Mouse (Mus musculus) midbrain, postnatal 0 days (tissue): Measurements from ENCODE around the gene Lsg1. TPM values are rescaled to one million over a fixed set of nuclear protein-coding genes. Genes with fewer than 3 reads are reported as not detected.
A peak's percentile ranks its signal among the peaks of the same experiment; 100 is the strongest.

Source experiments
- ATAC-seq: fragments of 200-750 bp; cut with Nextera tagmentation; 2 replicates; pipeline ENCODE4 v1.8.0; 2017; ENCODE audit warnings: moderate number of reproducible peaks, mild to moderate bottlenecking, moderate TSS enrichment, moderate library complexity; ENCODE audit not compliant: low FRiP score
- DNase-seq: peaks from one replicate; pipeline ENCODE4 v3.0.0-alpha.2; 2015; ENCODE audit warnings: low spot score
- H3K27ac ChIP-seq: fragments of 300-500 bp; sonication (generic); 2 replicates; pipeline ENCODE4 v1.5.1; 2014; ENCODE audit warnings: low read depth, mild to moderate bottlenecking, low read length, mixed read lengths
- H3K27me3 ChIP-seq: fragments of 300-500 bp; sonication (generic); 2 replicates; pipeline ENCODE4 v1.6.1; 2014; ENCODE audit warnings: low read length, control low read depth, mixed read lengths; ENCODE audit not compliant: insufficient read depth
- H3K36me3 ChIP-seq: fragments of 300-500 bp; sonication (generic); 2 replicates; pipeline ENCODE4 v1.6.1; 2014; ENCODE audit warnings: low read length, control low read depth, mixed read lengths; ENCODE audit not compliant: insufficient read depth
- H3K4me1 ChIP-seq: fragments of 300-500 bp; sonication (generic); 2 replicates; pipeline ENCODE4 v1.6.1; 2014; ENCODE audit warnings: mild to moderate bottlenecking, control low read depth, antibody characterized with exemption, low read length, mixed read lengths; ENCODE audit not compliant: insufficient read depth
- H3K4me2 ChIP-seq: fragments of 300-500 bp; sonication (generic); 2 replicates; pipeline ENCODE4 v1.6.1; 2014; ENCODE audit warnings: low read depth, mild to moderate bottlenecking, low read length, mixed read lengths; ENCODE audit not compliant: poor library complexity, severe bottlenecking
- H3K4me3 ChIP-seq: fragments of 300-500 bp; sonication (generic); 2 replicates; pipeline ENCODE4 v1.5.1; 2014; ENCODE audit warnings: low read depth, mild to moderate bottlenecking, low read length, moderate library complexity
- H3K9ac ChIP-seq: fragments of 300-500 bp; sonication (generic); replicated peaks from 2 replicates; pipeline ENCODE4 v1.6.1; 2014; ENCODE audit warnings: mild to moderate bottlenecking, low read length, moderate library complexity, mixed read lengths; ENCODE audit not compliant: poor library complexity, severe bottlenecking
- H3K9me3 ChIP-seq: fragments of 300-500 bp; sonication (generic); 2 replicates; pipeline ENCODE4 v1.6.1; 2016; ENCODE audit warnings: low read length, control low read depth
- CTCF ChIP-seq: IDR thresholded peaks from 2 replicates; pipeline ENCODE4 v1.5.1; 2016; ENCODE audit warnings: antibody characterized with exemption, mild to moderate bottlenecking
- whole genome bisulfite sequencing: fragments of 180-500 bp; shearing (Covaris S2); extraction: QIAGEN DNeasy Blood & Tissue Kit; methylation state at CpG from one replicate; pipeline ENCODE4 v1.1.7; 2014; 5-methylcytosine and 5-hydroxymethylcytosine counted together
- polyA plus RNA-seq: library from polyadenylated mRNA; unstranded; fragments of >200 nt; fragmentation: Nextera tagmentation; extraction: Ambion mirVana; gene quantifications from 2 replicates; pipeline ENCODE4 v1.2.1, GENCODE M21; 2015
- total RNA-seq: library from RNA; depleted of rRNA; stranded (reverse); fragments of >200 nt; gene quantifications from 2 replicates; pipeline ENCODE4 v1.2.3, GENCODE M21; 2014

Gene Lsg1
- total and polyA plus RNA-seq, 2 experiments from 2014 or later: 17.5 to 43.7 TPM

- DNase-seq (no peak), ATAC-seq (no peak)
- 80% methylated on average over 5 of the region's 5 CpGs for WGBS
- H3K9me3 ChIP-seq: no peaks in the 10 kb centered on the region
- no peaks in the 10 kb centered on the region for H3K36me3 ChIP-seq
- H3K9ac ChIP-seq: no peak overlapping the region
- no peaks in the 10 kb centered on the region for H3K4me1 ChIP-seq
- no peak overlapping the region for H3K4me3 ChIP-seq
- H3K27me3 ChIP-seq: no peaks in the 10 kb centered on the region
- no peak overlapping the region for H3K27ac ChIP-seq
- no peak for TF ChIP-seq CTCF
- no peak overlapping the region for H3K4me2 ChIP-seq
Observed at GRCm38 (mm10) chr16:30611331-30611730, 23.9 kb upstream of the Lsg1 start.

- TF ChIP-seq CTCF: no peak
- no peak for DNase-seq
- H3K4me3 ChIP-seq: no peak overlapping the region
Observed at GRCm38 (mm10) chr16:30607868-30608267, 20.5 kb upstream of the Lsg1 start.

GRCm38 (mm10) chr16:30605528-30605927 lies 18.1 kb upstream of the Lsg1 start:
- no peaks in the 10 kb centered on the region for H3K9me3 ChIP-seq
- H3K36me3 ChIP-seq: no peaks in the 10 kb centered on the region
- no peak overlapping the region for H3K4me2 ChIP-seq
- H3K4me3 ChIP-seq: no peak overlapping the region
- WGBS: 58% methylated on average over 6 of the region's 6 CpGs
- H3K4me1 ChIP-seq: no peaks in the 10 kb centered on the region
- H3K9ac ChIP-seq: no peak overlapping the region
- peaks cover 14% of the 10 kb centered on the region for H3K27me3 ChIP-seq
- DNase-seq (no peak), ATAC-seq (no peak)
- no peak for TF ChIP-seq CTCF
- no peak overlapping the region for H3K27ac ChIP-seq

More at GRCm38 (mm10) chr16:30607868-30608267, 20.5 kb upstream of the Lsg1 start:
- Histone ChIP-seq H3K4me2 (no peak overlapping the region), H3K9me3 (no peaks in the 10 kb centered on the region), H3K27ac (no peak overlapping the region), H3K27me3 (no peaks in the 10 kb centered on the region), H3K36me3 (no peaks in the 10 kb centered on the region), H3K9ac (no peak overlapping the region), H3K4me1 (no peaks in the 10 kb centered on the region)
- 82% methylated on average over 3 of the region's 3 CpGs for WGBS
- no peak for ATAC-seq

- DNase-seq: no peak
- H3K36me3 ChIP-seq: no peaks in the 10 kb centered on the region
- TF ChIP-seq CTCF: no peak
- H3K27ac ChIP-seq: no peak overlapping the region
- H3K4me2 ChIP-seq: no peak overlapping the region
- ATAC-seq: no peak
- H3K9ac ChIP-seq: no peak overlapping the region
- H3K9me3 ChIP-seq: no peaks in the 10 kb centered on the region
- H3K4me3 ChIP-seq: no peak overlapping the region
- no peaks in the 10 kb centered on the region for H3K4me1 ChIP-seq
- H3K27me3 ChIP-seq: peaks cover 19% of the 10 kb centered on the region
- 84% methylated on average over 7 of the region's 7 CpGs for WGBS
Observed at GRCm38 (mm10) chr16:30604807-30605137, 17.4 kb upstream of the Lsg1 start.

- WGBS: 82% methylated on average over 16 of the region's 16 CpGs
- Histone ChIP-seq H3K36me3 (no peaks in the 10 kb centered on the region), H3K27ac (no peak overlapping the region), H3K4me1 (no peaks in the 10 kb centered on the region), H3K4me2 (no peak overlapping the region), H3K27me3 (peaks cover 19% of the 10 kb centered on the region), H3K9ac (no peak overlapping the region), H3K9me3 (no peaks in the 10 kb centered on the region), H3K4me3 (no peak overlapping the region)
- ATAC-seq (no peak), DNase-seq (no peak)
- TF ChIP-seq CTCF: no peak
Observed at GRCm38 (mm10) chr16:30604061-30604806, 16.8 kb upstream of the Lsg1 start.

GRCm38 (mm10) chr16:30603531-30603842 lies 16.1 kb upstream of the Lsg1 start:
- ATAC-seq (no peak), DNase-seq (no peak)
- 80% methylated on average over 9 of the region's 9 CpGs for WGBS
- Histone ChIP-seq H3K27me3 (peaks cover 19% of the 10 kb centered on the region), H3K4me1 (no peaks in the 10 kb centered on the region), H3K36me3 (no peaks in the 10 kb centered on the region), H3K4me2 (0 out of 2 replicates have a peak overlapping the region, but pooled peaks have one; percentile 2), H3K4me3 (no peak overlapping the region), H3K27ac (no peak overlapping the region), H3K9ac (no peak overlapping the region), H3K9me3 (no peaks in the 10 kb centered on the region)
- TF ChIP-seq CTCF: no peak
